Mouse (Mus musculus): ENCODE data around the gene Frat2. TPM values are rescaled to one million over a fixed set of nuclear protein-coding genes. Genes with fewer than 3 reads are reported as not detected.

Gene Frat2
- total and polyA plus RNA-seq, 2 experiments from 2014 or later = 7.3 to 9.0 TPM

DNA sequence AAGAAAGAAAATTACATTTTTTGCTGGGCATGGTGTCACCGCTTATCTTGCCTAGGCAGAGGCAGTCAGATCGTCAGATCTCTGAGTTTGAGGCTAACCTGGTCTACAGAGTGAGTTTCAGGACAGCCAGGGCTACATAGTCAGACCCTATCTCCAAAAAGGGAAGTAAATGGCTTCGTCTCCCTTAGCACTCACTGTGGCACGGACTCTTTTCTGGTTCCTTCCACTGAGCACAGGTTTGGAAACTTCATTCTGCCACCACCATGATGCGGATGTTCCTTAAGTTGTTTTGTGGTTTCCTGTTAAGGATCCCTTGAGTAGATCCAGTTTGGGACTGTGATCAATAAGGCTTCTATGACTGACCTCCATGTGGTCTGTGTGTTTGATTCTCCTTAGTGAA lies 23.0 kb downstream of the Frat2 start:
- WGBS = 86% methylated on average over 5 of the region's 5 CpGs
- DNase-seq (ENCODE audit: low spot score) (no peak), ATAC-seq (no peak)
- H3K4me3 ChIP-seq (ENCODE audit: low read length) = no peak overlapping the region
- H3K27ac ChIP-seq = no peak overlapping the region
- no peak overlapping the region for H3K9ac ChIP-seq (replicated peaks; ENCODE audit: low read length)
- H3K9me3 ChIP-seq (ENCODE audit: low read length) = no peaks in the 10 kb centered on the region
- H3K27me3 ChIP-seq (ENCODE audit: insufficient read depth, low read length) = no peaks in the 10 kb centered on the region
- H3K4me2 ChIP-seq (ENCODE audit: low read depth, low read length) = no peak overlapping the region
- TF ChIP-seq CTCF (IDR thresholded peaks at IDR 0.05; ENCODE audit: low read depth) = no peak
- no peaks in the 10 kb centered on the region for H3K36me3 ChIP-seq (ENCODE audit: insufficient read depth, low read length)
- H3K4me1 ChIP-seq (ENCODE audit: insufficient read depth, low read length) = no peaks in the 10 kb centered on the region

DNA sequence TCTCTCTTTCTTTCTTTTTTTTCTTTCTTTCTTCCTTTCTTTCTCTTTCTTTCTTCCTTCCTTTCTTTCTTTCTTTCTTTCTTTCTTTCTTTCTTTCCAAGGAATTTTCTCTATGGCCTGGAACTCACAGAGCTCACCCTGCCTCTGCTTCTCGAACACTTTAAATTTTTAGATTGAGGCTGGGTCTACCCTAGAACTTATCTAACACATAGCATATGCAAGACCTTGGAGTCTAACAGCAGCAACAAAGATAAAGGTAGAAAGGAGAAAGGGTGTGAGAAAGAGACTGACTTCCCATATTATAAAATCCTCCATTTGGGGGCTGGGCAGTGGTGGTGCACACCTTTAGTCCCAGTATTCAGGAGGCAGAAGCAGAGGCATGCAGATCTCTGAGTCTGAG lies 25.3 kb downstream of the Frat2 start:
- 88% methylated on average over 1 of the region's 1 CpGs for WGBS
- TF ChIP-seq CTCF (IDR thresholded peaks at IDR 0.05; ENCODE audit: low read depth) = no peak
- Histone ChIP-seq H3K4me2 (ENCODE audit: low read depth, low read length) (no peak overlapping the region), H3K4me3 (ENCODE audit: low read length) (no peak overlapping the region), H3K9ac (replicated peaks; ENCODE audit: low read length) (no peak overlapping the region), H3K27me3 (ENCODE audit: insufficient read depth, low read length) (no peaks in the 10 kb centered on the region), H3K4me1 (ENCODE audit: insufficient read depth, low read length) (no peaks in the 10 kb centered on the region), H3K36me3 (ENCODE audit: insufficient read depth, low read length) (no peaks in the 10 kb centered on the region), H3K27ac (no peak overlapping the region), H3K9me3 (ENCODE audit: low read length) (no peaks in the 10 kb centered on the region)
- ATAC-seq (no peak), DNase-seq (ENCODE audit: low spot score) (no peak)

GRCm38 (mm10) chr19:41821436-41821835 lies 26.5 kb downstream of the Frat2 start:
- 20% methylated on average over 5 of the region's 5 CpGs for WGBS
- TF ChIP-seq CTCF (IDR thresholded peaks at IDR 0.05; ENCODE audit: low read depth) = no peak

GRCm38 (mm10) chr19:41818749-41819148 lies 29.2 kb downstream of the Frat2 start:
- TF ChIP-seq CTCF (IDR thresholded peaks at IDR 0.05; ENCODE audit: low read depth) = no peak
- Histone ChIP-seq H3K36me3 (ENCODE audit: insufficient read depth, low read length) (no peaks in the 10 kb centered on the region), H3K4me3 (ENCODE audit: low read length) (no peak overlapping the region), H3K9me3 (ENCODE audit: low read length) (no peaks in the 10 kb centered on the region), H3K4me2 (ENCODE audit: low read depth, low read length) (no peak overlapping the region), H3K4me1 (ENCODE audit: insufficient read depth, low read length) (no peaks in the 10 kb centered on the region), H3K27ac (no peak overlapping the region), H3K27me3 (ENCODE audit: insufficient read depth, low read length) (no peaks in the 10 kb centered on the region), H3K9ac (replicated peaks; ENCODE audit: low read length) (no peak overlapping the region)
- DNase-seq (ENCODE audit: low spot score) (no peak), ATAC-seq (no peak)
- WGBS = 84% methylated on average over 4 of the region's 4 CpGs

More at GRCm38 (mm10) chr19:41821436-41821835, 26.5 kb downstream of the Frat2 start:
- no peak for ATAC-seq
- Histone ChIP-seq H3K36me3 (ENCODE audit: insufficient read depth, low read length) (no peaks in the 10 kb centered on the region), H3K4me1 (ENCODE audit: insufficient read depth, low read length) (no peaks in the 10 kb centered on the region), H3K27me3 (ENCODE audit: insufficient read depth, low read length) (no peaks in the 10 kb centered on the region), H3K4me2 (ENCODE audit: low read depth, low read length) (no peak overlapping the region), H3K9me3 (ENCODE audit: low read length) (no peaks in the 10 kb centered on the region), H3K4me3 (ENCODE audit: low read length) (no peak overlapping the region), H3K9ac (replicated peaks; ENCODE audit: low read length) (no peak overlapping the region), H3K27ac (no peak overlapping the region)
- no peak for DNase-seq (ENCODE audit: low spot score)

GRCm38 (mm10) chr19:41817325-41817724 lies 30.6 kb downstream of the Frat2 start:
- WGBS = 54% methylated on average over 10 of the region's 10 CpGs
- Histone ChIP-seq H3K27me3 (ENCODE audit: insufficient read depth, low read length) (no peaks in the 10 kb centered on the region), H3K9me3 (ENCODE audit: low read length) (no peaks in the 10 kb centered on the region), H3K36me3 (ENCODE audit: insufficient read depth, low read length) (no peaks in the 10 kb centered on the region), H3K4me2 (ENCODE audit: low read depth, low read length) (no peak overlapping the region), H3K4me3 (ENCODE audit: low read length) (no peak overlapping the region), H3K27ac (no peak overlapping the region), H3K9ac (replicated peaks; ENCODE audit: low read length) (no peak overlapping the region), H3K4me1 (ENCODE audit: insufficient read depth, low read length) (no peaks in the 10 kb centered on the region)
- DNase-seq (ENCODE audit: low spot score) = peak; percentile 23
- TF ChIP-seq CTCF (IDR thresholded peaks at IDR 0.05; ENCODE audit: low read depth) = no peak
- peak; percentile 51; the same call in 1 of the 2 replicates for ATAC-seq

- H3K27me3 ChIP-seq (ENCODE audit: insufficient read depth, low read length) = no peaks in the 10 kb centered on the region
- 69% methylated on average over 5 of the region's 5 CpGs for WGBS
- TF ChIP-seq CTCF (IDR thresholded peaks at IDR 0.05; ENCODE audit: low read depth) = no peak
- H3K4me1 ChIP-seq (ENCODE audit: insufficient read depth, low read length) = no peaks in the 10 kb centered on the region
- no peak overlapping the region for H3K4me3 ChIP-seq (ENCODE audit: low read length)
- DNase-seq (ENCODE audit: low spot score) (no peak), ATAC-seq (no peak)
- H3K9me3 ChIP-seq (ENCODE audit: low read length) = no peaks in the 10 kb centered on the region
- H3K9ac ChIP-seq (replicated peaks; ENCODE audit: low read length) = no peak overlapping the region
- H3K27ac ChIP-seq = no peak overlapping the region
- H3K4me2 ChIP-seq (ENCODE audit: low read depth, low read length) = no peak overlapping the region
- no peaks in the 10 kb centered on the region for H3K36me3 ChIP-seq (ENCODE audit: insufficient read depth, low read length)
Observed at GRCm38 (mm10) chr19:41816915-41817314, 31.0 kb downstream of the Frat2 start.

DNA sequence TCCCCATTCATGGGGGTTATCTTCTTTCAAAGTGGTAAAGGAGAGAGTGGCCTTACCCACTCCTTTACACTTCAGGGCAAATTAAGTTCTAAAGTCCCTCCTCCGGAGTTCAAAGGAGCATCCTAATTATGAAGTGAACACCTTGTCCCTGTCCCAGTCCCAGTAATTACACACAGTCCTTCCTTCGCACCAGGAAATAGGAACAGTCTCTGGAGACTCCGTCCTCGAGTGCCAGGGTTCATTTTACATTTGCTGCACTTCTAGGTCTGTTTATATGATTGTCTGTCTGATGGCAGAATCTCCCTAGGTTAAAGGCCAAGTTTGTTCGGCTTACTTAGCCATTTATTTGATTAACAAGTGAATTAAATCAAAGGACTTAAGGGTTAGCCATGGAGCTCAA lies 31.5 kb downstream of the Frat2 start:
- DNase-seq (ENCODE audit: low spot score) (no peak), ATAC-seq (no peak)
- Histone ChIP-seq H3K27me3 (ENCODE audit: insufficient read depth, low read length) (no peaks in the 10 kb centered on the region), H3K27ac (no peak overlapping the region), H3K4me3 (ENCODE audit: low read length) (no peak overlapping the region), H3K4me1 (ENCODE audit: insufficient read depth, low read length) (no peaks in the 10 kb centered on the region), H3K9me3 (ENCODE audit: low read length) (no peaks in the 10 kb centered on the region), H3K4me2 (ENCODE audit: low read depth, low read length) (no peak overlapping the region), H3K9ac (replicated peaks; ENCODE audit: low read length) (no peak overlapping the region), H3K36me3 (ENCODE audit: insufficient read depth, low read length) (no peaks in the 10 kb centered on the region)
- WGBS = 78% methylated on average over 5 of the region's 5 CpGs
- TF ChIP-seq CTCF (IDR thresholded peaks at IDR 0.05; ENCODE audit: low read depth) = no peak
